Mouse (Mus musculus) right cerebral cortex, adult 2 months (tissue): ENCODE measurements at regions not wholly inside any gene's neighbourhood (a gene's known extent, or its start where the extent isn't known, plus 50 kb on each side); places are given as distances from the start of the nearest gene placed in this dataset.
A peak's percentile ranks its signal among the peaks of the same experiment; 100 is the strongest.

Experiments
- DNase-seq, 2 experiments: peaks; one replicate each; pipeline ENCODE4 v3.0.0; 2021 to 2022; ENCODE audit warnings: low spot score in 2 of 2

DNA sequence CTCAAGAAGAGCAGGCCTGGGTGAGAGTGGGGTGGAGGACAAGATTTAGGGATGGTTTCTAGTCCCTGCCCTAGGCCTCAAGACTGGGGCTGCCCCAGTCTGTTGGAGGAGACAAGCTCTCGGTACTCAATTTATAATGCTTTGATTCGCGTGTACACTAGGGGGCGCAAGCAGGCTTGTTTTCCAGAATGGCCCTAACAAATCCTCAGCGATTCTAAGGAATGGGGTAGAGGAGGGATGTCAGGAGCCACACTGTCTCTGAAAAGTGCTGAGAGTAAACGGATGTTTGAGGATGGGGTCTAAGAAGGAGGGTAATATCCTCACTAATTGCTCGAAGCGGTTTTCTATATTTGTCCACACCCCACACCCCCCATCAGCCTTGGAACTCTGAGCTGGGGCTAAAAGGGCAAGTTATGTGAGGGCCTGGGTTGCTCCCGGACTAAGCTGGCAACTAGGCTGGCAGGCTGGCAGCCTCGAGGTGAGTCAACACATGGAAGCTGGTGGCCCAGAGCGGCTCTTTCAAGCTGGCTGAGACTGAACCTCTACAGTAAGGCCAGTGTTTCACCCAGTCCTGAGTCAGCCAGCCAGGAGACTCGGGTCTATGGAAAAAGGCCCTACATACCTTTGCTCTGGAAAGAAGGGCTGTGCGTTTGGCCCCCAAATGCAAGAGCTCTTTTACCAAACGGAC, 176.7 kb downstream of the Ttc8 start:
- DNase-seq = peak; percentile 91 to 95

DNA sequence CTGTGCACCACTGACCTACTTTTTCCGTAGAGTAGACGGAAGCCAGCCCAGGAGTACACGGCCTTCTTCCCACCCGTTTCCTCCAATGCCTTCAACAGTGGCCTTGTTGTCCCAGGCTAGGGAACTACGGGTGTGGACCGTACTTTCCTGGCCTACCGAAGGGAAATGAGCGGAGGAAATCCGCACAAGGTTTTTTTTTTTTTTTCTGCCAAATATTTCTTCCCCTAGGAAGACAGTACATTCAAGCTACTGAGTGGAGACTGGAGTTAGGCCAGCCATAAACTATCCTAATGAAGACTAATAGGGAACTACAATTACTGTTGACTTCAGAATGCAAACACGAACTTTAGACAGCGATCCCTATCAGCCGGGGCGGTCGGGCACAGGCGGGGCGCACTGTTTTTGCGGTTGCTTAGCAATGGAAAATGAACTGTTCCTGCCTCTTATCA, 177.3 kb downstream of the Ttc8 start:
- DNase-seq = no peak

DNA sequence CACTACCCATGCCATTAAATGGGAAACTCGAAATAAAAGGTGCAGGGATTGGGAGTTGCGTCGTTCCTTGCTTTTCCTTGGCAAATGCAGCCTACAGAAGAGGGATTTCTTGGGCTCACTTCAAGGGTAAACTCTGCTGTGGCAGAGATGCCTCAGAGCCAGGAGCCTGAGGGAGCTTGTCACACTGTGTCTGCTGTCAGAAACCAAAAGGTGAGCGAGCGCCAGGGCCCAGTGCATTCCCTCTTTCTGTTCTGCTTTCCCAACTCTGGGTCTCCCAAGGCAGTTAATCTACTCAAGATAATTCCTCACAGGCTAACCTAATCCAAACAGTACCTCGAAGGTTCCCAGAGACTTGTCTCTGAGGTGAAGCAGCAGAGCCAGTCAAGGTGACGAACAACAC, 179.5 kb downstream of the Ttc8 start:
- no peak for DNase-seq

DNA sequence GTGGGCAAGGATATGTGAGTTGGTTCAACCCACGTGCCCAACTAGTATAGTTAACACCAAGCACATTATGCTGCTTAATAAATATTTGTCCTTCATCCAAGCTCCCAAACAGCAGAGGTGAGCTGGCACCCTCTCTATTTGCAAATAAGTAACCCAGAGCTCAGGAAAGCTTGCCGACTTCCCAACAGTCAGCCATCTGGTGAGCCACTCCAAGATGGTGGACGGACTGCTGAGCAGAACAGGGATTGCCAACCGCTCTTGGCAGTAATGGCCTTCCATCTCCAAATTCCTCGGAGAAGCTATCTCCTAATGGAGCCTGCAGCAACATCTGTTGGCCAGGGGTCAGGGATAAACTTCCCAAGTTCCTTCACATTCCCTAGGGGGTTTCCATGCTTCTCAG, 188.2 kb downstream of the Ttc8 start:
- DNase-seq = no peak

DNA sequence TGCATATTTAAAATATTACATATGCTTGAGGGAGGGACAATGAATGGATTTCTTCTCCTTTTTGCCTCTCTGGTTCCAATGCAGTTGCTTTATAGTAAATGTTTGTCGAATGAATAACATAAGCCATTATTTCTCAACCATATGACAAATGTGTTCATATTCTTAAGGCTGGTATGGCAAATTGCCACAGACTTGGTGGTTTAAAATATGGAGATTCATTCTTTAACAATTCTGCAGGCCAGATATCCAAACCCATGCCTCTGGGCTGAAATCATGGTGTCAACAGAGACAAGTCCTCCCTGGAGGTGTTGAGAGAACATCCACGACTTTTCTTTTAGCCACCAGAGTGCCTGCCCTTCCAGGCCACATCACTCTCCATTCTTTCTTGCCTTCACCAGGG, 193.4 kb downstream of the Ttc8 start:
- no peak for DNase-seq

DNA sequence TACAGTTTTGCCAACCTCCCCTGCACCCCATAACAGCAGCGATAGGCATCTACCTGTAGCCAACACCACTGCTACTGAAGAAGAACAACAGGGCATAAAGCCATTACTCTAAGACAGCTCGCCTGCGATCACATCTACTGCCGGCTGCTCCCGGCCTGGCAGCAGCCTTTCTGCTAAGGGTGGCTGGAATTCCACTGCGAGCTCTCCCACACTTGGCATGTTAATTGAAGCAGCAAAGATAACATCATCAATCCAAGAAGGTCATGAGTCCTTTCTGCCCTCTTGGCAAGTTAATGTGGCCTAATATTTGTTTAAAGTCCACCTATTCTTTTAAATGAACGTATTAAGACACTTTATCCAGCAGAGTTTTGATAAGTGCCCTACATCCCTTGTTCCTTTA, 196.1 kb downstream of the Ttc8 start:
- DNase-seq = no peak

DNA sequence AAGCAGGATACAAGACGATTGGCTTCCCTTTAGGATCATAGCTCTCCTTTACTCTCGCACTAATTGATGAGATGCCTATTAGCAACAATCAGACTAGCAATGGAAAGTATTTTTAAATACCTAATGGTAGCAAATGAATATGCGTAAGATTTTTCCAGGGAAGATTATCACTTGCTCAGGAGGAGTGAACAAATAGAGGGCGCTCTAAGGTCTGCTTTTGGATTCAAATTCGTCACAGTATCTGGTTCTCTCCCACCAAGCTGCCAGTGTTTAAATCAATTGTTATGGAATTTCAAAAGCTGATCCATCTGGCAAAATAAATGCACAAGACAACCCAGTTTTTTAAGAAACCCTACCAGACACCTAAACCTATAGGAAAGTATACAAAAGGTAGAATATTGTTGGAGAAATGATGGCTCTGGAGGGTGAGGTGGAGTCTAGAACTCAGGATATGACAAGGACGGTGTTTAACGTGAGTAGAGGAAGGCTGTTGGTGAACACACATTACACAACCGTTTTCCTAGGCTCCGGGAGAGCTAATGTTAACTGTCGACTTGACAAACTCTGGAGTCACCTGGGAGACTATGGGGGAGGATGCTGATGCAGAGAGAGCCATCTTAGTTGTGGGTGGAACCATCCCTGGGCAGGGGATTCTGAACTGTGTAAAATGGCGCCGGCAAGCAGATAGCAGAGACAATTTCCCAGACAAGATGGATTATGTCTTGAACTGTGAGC, 198.2 kb downstream of the Ttc8 start:
- no peak for DNase-seq

DNA sequence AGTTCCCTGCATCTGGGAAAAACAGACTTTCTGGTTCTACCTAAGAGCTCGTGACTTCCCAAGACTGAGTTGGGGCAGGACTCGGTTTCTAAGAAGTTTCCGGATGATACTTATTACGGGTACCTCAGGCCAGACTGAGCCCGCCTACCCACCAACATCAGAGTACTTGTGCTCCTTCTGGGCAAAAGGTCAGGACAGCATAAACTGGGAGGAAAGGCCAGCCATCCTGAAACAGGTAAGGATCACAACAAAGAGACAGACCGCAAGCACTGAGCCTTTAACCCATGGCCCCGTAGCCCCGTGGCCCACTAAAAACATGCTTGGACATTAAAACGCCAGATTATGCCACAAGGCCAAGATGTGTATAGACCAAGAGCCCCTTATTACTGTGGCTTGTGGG, 199.6 kb downstream of the Ttc8 start:
- no peak for DNase-seq

DNA sequence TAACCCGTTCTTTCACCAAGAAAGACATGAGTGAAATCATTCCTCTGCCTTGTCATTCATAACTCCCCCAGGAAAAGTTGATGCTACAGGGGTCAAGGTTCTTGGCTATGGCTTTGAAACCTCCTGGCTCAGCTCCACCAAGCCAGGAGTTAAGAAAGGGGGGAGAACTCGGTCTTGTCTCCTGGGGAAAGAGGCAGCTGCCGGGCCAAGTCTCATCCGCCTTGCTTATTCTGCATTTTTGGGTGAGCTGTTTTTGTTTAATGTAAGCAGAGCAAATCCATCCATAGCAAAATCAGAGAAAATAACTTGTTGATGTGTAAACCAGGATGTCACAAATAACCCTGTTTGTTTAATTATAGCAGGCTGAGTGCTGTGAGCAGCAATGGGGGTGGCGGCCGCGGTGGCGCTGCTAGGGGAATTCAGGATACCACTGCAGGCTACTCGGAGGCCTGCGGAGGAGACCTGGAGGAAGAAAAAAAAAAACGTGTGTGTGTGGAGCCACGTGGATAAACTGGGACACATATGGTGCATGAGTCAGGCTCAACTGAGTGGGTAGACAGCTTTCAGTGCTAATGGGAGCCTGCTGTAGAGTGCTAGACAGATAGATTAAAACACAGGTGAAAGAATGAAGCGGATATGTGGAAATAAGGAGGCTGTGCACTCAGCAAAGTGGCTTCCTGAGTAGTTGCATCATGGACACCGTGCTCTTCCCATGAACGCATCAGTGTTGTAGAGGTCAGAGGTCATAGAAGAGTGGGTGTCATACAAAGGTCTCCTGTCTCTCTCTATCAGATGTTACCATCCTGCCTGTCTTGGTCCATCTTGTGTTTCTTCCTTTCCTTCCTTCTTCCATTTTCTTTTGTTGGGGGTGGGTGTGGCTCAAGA, 203.5 kb downstream of the Ttc8 start:
- peak; percentile 87 to 89 for DNase-seq

DNA sequence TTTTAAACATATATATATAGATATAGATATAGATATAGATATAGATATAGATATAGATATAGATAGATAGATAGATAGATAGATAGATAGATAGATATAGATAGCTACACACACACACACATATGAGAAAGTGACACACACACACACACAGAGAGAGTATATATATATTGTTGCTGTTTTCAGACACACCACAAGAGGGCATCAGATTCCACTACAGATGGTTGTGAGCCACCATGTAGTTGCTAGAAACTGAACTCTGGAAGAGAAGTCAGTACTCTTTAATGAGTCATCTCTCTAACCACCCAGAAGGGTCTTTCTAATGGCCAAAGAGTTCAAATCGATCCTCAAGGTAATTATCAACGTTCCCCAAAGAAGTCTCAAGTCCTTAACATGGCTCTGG, 205.8 kb downstream of the Ttc8 start:
- DNase-seq = no peak
